Mouse (Mus musculus): ENCODE results near the gene Atp1a2. TPM values are rescaled to one million over a fixed set of nuclear protein-coding genes. Genes with fewer than 3 reads are reported as not detected.

The Atp1a2 gene
- total and polyA plus RNA-seq, 3 experiments = 0.07 to 0.23 (median 0.13) TPM

- Histone ChIP-seq H3K9me3 (replicated peaks; ENCODE audit: low read length) (no peaks in the 10 kb centered on the region), H3K4me1 (ENCODE audit: control insufficient read depth in 1 of 2, insufficient read depth in 2 of 2) (peaks cover 23 to 65% of the 10 kb centered on the region in 2 experiments), H3K4me2 (ENCODE audit: insufficient read depth, low read depth, poor library complexity, severe bottlenecking) (no peak overlapping the region), H3K36me3 (replicated peaks in 1 of 2; ENCODE audit: control insufficient read depth in 1 of 2, insufficient read depth in 1 of 2, low read length in 1 of 2) (no peaks in the 10 kb centered on the region), H3K79me2 (replicated peaks; ENCODE audit: control insufficient read depth, extremely low read depth, insufficient read depth, poor library complexity, severe bottlenecking) (no peaks in the 10 kb centered on the region), H3K9ac (ENCODE audit: insufficient read depth, low read depth) (no peak overlapping the region), H3K27me3 (replicated peaks) (no peaks in the 10 kb centered on the region), H3K27ac (ENCODE audit: insufficient read depth, low read depth) (no peak overlapping the region), H3K4me3 (replicated peaks in 1 of 3; ENCODE audit: low read depth in 2 of 3, low read length in 2 of 3, poor library complexity in 1 of 3) (no peak overlapping the region)
- in situ Hi-C loops (cut with MboI; ENCODE audit: low pct_ligation_motif_present, low pct_unique_long_range_greater_than_20kb, low sequenced_read_pairs) (loop anchor here (25.0 kb wide), 2 partner anchors 271 to 496 kb away; partner anchors contain the start of gene Vangl2), dilution Hi-C loops (cut with MboI; ENCODE audit: extremely low pct_ligation_motif_present, extremely low pct_unique_long_range_greater_than_20kb, low sequenced_read_pairs) (no loop called here)
- TF ChIP-seq MXI1 (IDR thresholded peaks at IDR 0.05; ENCODE audit: low read depth, low read length) (no peak), ELF1 (IDR thresholded peaks at IDR 0.05; ENCODE audit: low read depth, low read length) (no peak), UBTF (IDR thresholded peaks at IDR 0.05; ENCODE audit: low read depth, low read length) (no peak), NELFE (IDR thresholded peaks at IDR 0.05; ENCODE audit: low read depth, low read length) (no peak), CHD2 (IDR thresholded peaks at IDR 0.05; ENCODE audit: low read length) (no peak), CHD1 (IDR thresholded peaks at IDR 0.05; ENCODE audit: low read depth, low read length) (no peak), GABPA (IDR thresholded peaks at IDR 0.05; ENCODE audit: insufficient replicate concordance, low read depth, low read length) (no peak), JUN (IDR thresholded peaks at IDR 0.05; ENCODE audit: insufficient read depth, low read depth, low read length) (no peak), MAFK (IDR thresholded peaks at IDR 0.05; ENCODE audit: insufficient replicate concordance, low read length) (no peak), EP300 (IDR thresholded peaks at IDR 0.05; ENCODE audit: low read length) (no peak), PAX5 (IDR thresholded peaks at IDR 0.05; ENCODE audit: low read length) (no peak), JUND (conservative IDR thresholded peaks at IDR 0.05; ENCODE audit: low read depth, low read length) (no peak)
- no peak for DNase-seq (ENCODE audit: extremely low read depth)
Measured at GRCm38 (mm10) chr1:172308409-172308808, 10.5 kb upstream of the Atp1a2 start.

- Histone ChIP-seq H3K27ac (ENCODE audit: insufficient read depth, low read depth) (no peak overlapping the region), H3K36me3 (replicated peaks in 1 of 2; ENCODE audit: control insufficient read depth in 1 of 2, insufficient read depth in 1 of 2, low read length in 1 of 2) (no peaks in the 10 kb centered on the region), H3K4me1 (ENCODE audit: control insufficient read depth in 1 of 2, insufficient read depth in 2 of 2) (peaks cover 20 to 61% of the 10 kb centered on the region in 2 experiments), H3K4me2 (ENCODE audit: insufficient read depth, low read depth, poor library complexity, severe bottlenecking) (no peak overlapping the region), H3K27me3 (replicated peaks) (no peaks in the 10 kb centered on the region), H3K79me2 (replicated peaks; ENCODE audit: control insufficient read depth, extremely low read depth, insufficient read depth, poor library complexity, severe bottlenecking) (no peaks in the 10 kb centered on the region), H3K9ac (ENCODE audit: insufficient read depth, low read depth) (no peak overlapping the region), H3K9me3 (replicated peaks; ENCODE audit: low read length) (no peaks in the 10 kb centered on the region), H3K4me3 (replicated peaks in 1 of 3; ENCODE audit: low read depth in 2 of 3, low read length in 2 of 3, poor library complexity in 1 of 3) (no peak overlapping the region)
- in situ Hi-C loops (cut with MboI; ENCODE audit: low pct_ligation_motif_present, low pct_unique_long_range_greater_than_20kb, low sequenced_read_pairs) (loop anchor here (25.0 kb wide), 2 partner anchors 271 to 496 kb away; partner anchors contain the start of gene Vangl2), dilution Hi-C loops (cut with MboI; ENCODE audit: extremely low pct_ligation_motif_present, extremely low pct_unique_long_range_greater_than_20kb, low sequenced_read_pairs) (no loop called here)
- no peak for TF ChIP-seq RAD21 (IDR thresholded peaks at IDR 0.05; ENCODE audit: low read depth, low read length)
- TF ChIP-seq GABPA (IDR thresholded peaks at IDR 0.05; ENCODE audit: insufficient replicate concordance, low read depth, low read length) = no peak
- no peak for TF ChIP-seq ETS1 (conservative IDR thresholded peaks at IDR 0.05; ENCODE audit: low read depth, low read length)
- TF ChIP-seq MXI1 (IDR thresholded peaks at IDR 0.05; ENCODE audit: low read depth, low read length) = no peak
- TF ChIP-seq KAT2A (IDR thresholded peaks at IDR 0.05; ENCODE audit: insufficient replicate concordance, low read length) = no peak
- TF ChIP-seq ZNF384 (IDR thresholded peaks at IDR 0.05; ENCODE audit: low read depth, low read length) = no peak
- no peak for TF ChIP-seq CHD1 (IDR thresholded peaks at IDR 0.05; ENCODE audit: low read depth, low read length)
- no peak for TF ChIP-seq SIN3A (IDR thresholded peaks at IDR 0.05; ENCODE audit: low read length)
- no peak for TF ChIP-seq MAFK (IDR thresholded peaks at IDR 0.05; ENCODE audit: insufficient replicate concordance, low read length)
- TF ChIP-seq MEF2A (IDR thresholded peaks at IDR 0.05; ENCODE audit: borderline replicate concordance, low read depth, low read length) = no peak
- no peak for TF ChIP-seq ZKSCAN1 (IDR thresholded peaks at IDR 0.05; ENCODE audit: borderline replicate concordance, low read depth, low read length)
- TF ChIP-seq JUN (IDR thresholded peaks at IDR 0.05; ENCODE audit: insufficient read depth, low read depth, low read length) = no peak
- no peak for TF ChIP-seq NELFE (IDR thresholded peaks at IDR 0.05; ENCODE audit: low read depth, low read length)
- TF ChIP-seq TBP (conservative IDR thresholded peaks at IDR 0.05; ENCODE audit: low read depth, low read length) = no peak
- no peak for TF ChIP-seq CHD2 (IDR thresholded peaks at IDR 0.05; ENCODE audit: low read length)
- no peak for TF ChIP-seq IRF4 (IDR thresholded peaks at IDR 0.05; ENCODE audit: low read depth, low read length)
- no peak for TF ChIP-seq NRF1 (IDR thresholded peaks at IDR 0.05; ENCODE audit: low read depth, low read length)
- TF ChIP-seq EP300 (IDR thresholded peaks at IDR 0.05; ENCODE audit: low read length) = no peak
- no peak for TF ChIP-seq USF2 (conservative IDR thresholded peaks at IDR 0.05; ENCODE audit: low read depth, low read length)
- peak; percentile 23 for DNase-seq (ENCODE audit: extremely low read depth)
Measured at GRCm38 (mm10) chr1:172307936-172308335, 10.1 kb upstream of the Atp1a2 start.

Measured in CH12.LX (cell line).